Comparison of ENCODE assay signal across 8 mouse cellular contexts in genomic region chr3:105960700-105961099, GRCm38 (mm10). TPM values are rescaled to one million over a fixed set of nuclear protein-coding genes. Genes with fewer than 3 reads are reported as not detected.
DNase-seq lines count a peak whose midpoint lies in the region; ATAC-seq and TF ChIP-seq lines count a peak whose summit lies in the region.

No protein-coding gene starts in this region.

- no peaks in the 10 kb centered on the region for H3K9me3 ChIP-seq in lung, postnatal 0 days (ENCODE audit: low read length)
- no peaks in the 10 kb centered on the region for H3K9me3 ChIP-seq in hindbrain, embryonic 14.5 days (ENCODE audit: control insufficient read depth, low read length)

- no peak overlapping the region for H3K9ac ChIP-seq in lung, postnatal 0 days (replicated peaks; ENCODE audit: low read depth)
- H3K9ac ChIP-seq in hindbrain, embryonic 14.5 days, result 0 out of 2 replicates have a peak overlapping the region, but pooled peaks have one; percentile 89

- WGBS in lung, postnatal 0 days, result 92% methylated on average over 2 of the region's 2 CpGs
- WGBS in hindbrain, embryonic 14.5 days, result 96% methylated on average over 2 of the region's 2 CpGs

- peak; percentile 56 for TF ChIP-seq CTCF in lung, postnatal 0 days (IDR thresholded peaks at IDR 0.05)
- no peak for TF ChIP-seq CTCF in bone marrow macrophage, adult 2 months (IDR thresholded peaks at IDR 0.05; ENCODE audit: low read depth, low read length)

- TF ChIP-seq POLR2A in bone marrow macrophage, adult 2 months (IDR thresholded peaks at IDR 0.05; ENCODE audit: borderline replicate concordance, low read depth, low read length), result no peak

- no peak overlapping the region for H3K27ac ChIP-seq in lung, postnatal 0 days (ENCODE audit: low read length)
- H3K27ac ChIP-seq in bone marrow macrophage, adult 2 months (ENCODE audit: insufficient read depth, low read depth, low read length), result no peak overlapping the region
- no peak overlapping the region for H3K27ac ChIP-seq in hindbrain, embryonic 14.5 days

- H3K27me3 ChIP-seq in lung, postnatal 0 days (replicated peaks; ENCODE audit: insufficient read depth, low read length), result no peaks in the 10 kb centered on the region
- H3K27me3 ChIP-seq in hindbrain, embryonic 14.5 days (ENCODE audit: control insufficient read depth, insufficient read depth, low read length), result no peaks in the 10 kb centered on the region

- no peak overlapping the region for H3K4me3 ChIP-seq in lung, postnatal 0 days (ENCODE audit: low read depth, low read length)
- peak overlapping the region; percentile 98; the same call in 1 of the 2 replicates for H3K4me3 ChIP-seq in bone marrow macrophage, adult 2 months (ENCODE audit: insufficient read depth, low read length)
- H3K4me3 ChIP-seq in hindbrain, embryonic 14.5 days (replicated peaks; ENCODE audit: low read length), result no peak overlapping the region

- peaks cover 12% of the 10 kb centered on the region; the same call in 1 of the 2 replicates for H3K36me3 ChIP-seq in lung, postnatal 0 days (ENCODE audit: insufficient read depth, low read length)
- peaks cover 52% of the 10 kb centered on the region for H3K36me3 ChIP-seq in hindbrain, embryonic 14.5 days (replicated peaks; ENCODE audit: control insufficient read depth, insufficient read depth)

- peaks cover 13% of the 10 kb centered on the region; the same call in 1 of the 2 replicates for H3K4me1 ChIP-seq in lung, postnatal 0 days (ENCODE audit: insufficient read depth, low read depth, low read length)
- peaks cover 12% of the 10 kb centered on the region for H3K4me1 ChIP-seq in bone marrow macrophage, adult 2 months (ENCODE audit: control insufficient read depth, insufficient read depth, low read length)
- peaks cover 23% of the 10 kb centered on the region for H3K4me1 ChIP-seq in hindbrain, embryonic 14.5 days (replicated peaks; ENCODE audit: control insufficient read depth, insufficient read depth, low read length)

- no peak overlapping the region for H3K4me2 ChIP-seq in lung, postnatal 0 days (replicated peaks; ENCODE audit: low read depth, low read length)
- H3K4me2 ChIP-seq in hindbrain, embryonic 14.5 days (replicated peaks), result peak overlapping the region; percentile 59

- ATAC-seq in lung, postnatal 0 days, result no peak
- no peak for ATAC-seq in hindbrain, embryonic 14.5 days (ENCODE audit: low FRiP score)
- ATAC-seq in megakaryocyte progenitor cell, adult 5-6 weeks (replicated peaks; ENCODE audit: poor library complexity), result 0 out of 2 replicates have a peak, but pooled peaks have one; percentile 20
- no peak for ATAC-seq in monocyte, adult 5-6 weeks (replicated peaks; ENCODE audit: insufficient number of reproducible peaks, low FRiP score, low TSS enrichment, poor library complexity, severe bottlenecking)

- no peak for DNase-seq in lung, postnatal 0 days (ENCODE audit: low spot score)
- DNase-seq in lung, postnatal 25 days (ENCODE audit: low spot score), result no peak
- no peak for DNase-seq in hindbrain, embryonic 14.5 days (ENCODE audit: low spot score)
- DNase-seq in urinary bladder, postnatal 10 days (ENCODE audit: low spot score), result no peak
- DNase-seq in gastrocnemius, adult 8-10 months (ENCODE audit: low spot score in 2 of 2), result no peak

- no peak for TF ChIP-seq EP300 in lung, postnatal 0 days (IDR thresholded peaks at IDR 0.05)

RNA-seq across cellular contexts. Expression of gene Atp5f1, which starts 0.8 kb away (rescaled TPM):
- 352 and 364 TPM in 2 replicates for polyA plus RNA-seq in lung, postnatal 0 days (2015; fragmentation: Nextera tagmentation; extraction: Ambion mirVana)
- 323 and 358 TPM in 2 replicates for polyA plus RNA-seq in bone marrow macrophage, adult 2 months (2012; ENCODE audit: insufficient read depth, insufficient read length, missing spikeins)
- polyA plus RNA-seq in hindbrain, embryonic 14.5 days (2014; fragmentation: Nextera tagmentation; extraction: Ambion mirVana), result 577 and 604 TPM in 2 replicates
- 472 and 511 TPM in 2 replicates for total RNA-seq in megakaryocyte progenitor cell, adult 5-6 weeks (2015)
- 494 and 515 TPM in 2 replicates for total RNA-seq in megakaryocyte progenitor cell, adult 5-6 weeks (2017)
- total RNA-seq in monocyte, adult 5-6 weeks (2017), result 316 to 456 TPM (median 356 TPM) in 3 replicates
- total RNA-seq in gastrocnemius, adult 8-10 months (2022), result 100 to 1,000 TPM; 508 to 548 (median 541) TPM

RNA-seq across cellular contexts. Expression of gene Wdr77, which starts 1.5 kb away (rescaled TPM):
- polyA plus RNA-seq in lung, postnatal 0 days (2015; fragmentation: Nextera tagmentation; extraction: Ambion mirVana), result 45.9 and 50.0 TPM in 2 replicates
- polyA plus RNA-seq in bone marrow macrophage, adult 2 months (2012; ENCODE audit: insufficient read depth, insufficient read length, missing spikeins), result 11.7 and 16.3 TPM in 2 replicates
- 86.2 and 90.1 TPM in 2 replicates for polyA plus RNA-seq in hindbrain, embryonic 14.5 days (2014; fragmentation: Nextera tagmentation; extraction: Ambion mirVana)
- total RNA-seq in megakaryocyte progenitor cell, adult 5-6 weeks (2015), result 58.5 and 68.7 TPM in 2 replicates
- 37.6 and 39.1 TPM in 2 replicates for total RNA-seq in megakaryocyte progenitor cell, adult 5-6 weeks (2017)
- total RNA-seq in monocyte, adult 5-6 weeks (2017), result 10.7 to 20.3 TPM (median 12.9 TPM) in 3 replicates
- 10 to 100 TPM; 30.4 to 36.9 (median 33.5) TPM for total RNA-seq in gastrocnemius, adult 8-10 months (2022)

RNA-seq across cellular contexts. Expression of gene Ovgp1, which starts 12.8 kb away (rescaled TPM):
- 0.95 and 1.0 TPM in 2 replicates for polyA plus RNA-seq in lung, postnatal 0 days (2015; fragmentation: Nextera tagmentation; extraction: Ambion mirVana)
- polyA plus RNA-seq in bone marrow macrophage, adult 2 months (2012; ENCODE audit: insufficient read depth, insufficient read length, missing spikeins), result 1.8 TPM in 2 replicates
- 4.0 and 4.1 TPM in 2 replicates for polyA plus RNA-seq in hindbrain, embryonic 14.5 days (2014; fragmentation: Nextera tagmentation; extraction: Ambion mirVana)
- total RNA-seq in megakaryocyte progenitor cell, adult 5-6 weeks (2015), result 4.0 and 4.5 TPM in 2 replicates
- total RNA-seq in megakaryocyte progenitor cell, adult 5-6 weeks (2017), result 1.4 and 1.5 TPM in 2 replicates
- total RNA-seq in monocyte, adult 5-6 weeks (2017), result 0.95 to 3.8 TPM (median 2.4 TPM) in 3 replicates
- total RNA-seq in gastrocnemius, adult 8-10 months (2022), result 1 to 10 TPM in 1 of 4 experiments, under 1 TPM in 3; 0.48 to 1.3 (median 0.71) TPM

RNA-seq across cellular contexts. Expression of gene I830077J02Rik, which starts 28.2 kb away (rescaled TPM):
- polyA plus RNA-seq in lung, postnatal 0 days (2015; fragmentation: Nextera tagmentation; extraction: Ambion mirVana), result 1.2 and 1.9 TPM in 2 replicates
- 16.9 and 17.2 TPM in 2 replicates for polyA plus RNA-seq in bone marrow macrophage, adult 2 months (2012; ENCODE audit: insufficient read depth, insufficient read length, missing spikeins)
- 0.17 and 0.46 TPM in 2 replicates for polyA plus RNA-seq in hindbrain, embryonic 14.5 days (2014; fragmentation: Nextera tagmentation; extraction: Ambion mirVana)
- 33.1 and 45.9 TPM in 2 replicates for total RNA-seq in megakaryocyte progenitor cell, adult 5-6 weeks (2015)
- total RNA-seq in megakaryocyte progenitor cell, adult 5-6 weeks (2017), result 19.2 and 22.3 TPM in 2 replicates
- 39.0 to 51.7 TPM (median 50.2 TPM) in 3 replicates for total RNA-seq in monocyte, adult 5-6 weeks (2017)
- total RNA-seq in gastrocnemius, adult 8-10 months (2022), result under 1 TPM in 2 of 4 experiments, not detected in 2; 0.17 to 0.43 TPM

RNA-seq across cellular contexts. Expression of gene Pifo, which starts 53.7 kb away (rescaled TPM):
- polyA plus RNA-seq in lung, postnatal 0 days (2015; fragmentation: Nextera tagmentation; extraction: Ambion mirVana), result 18.5 and 23.0 TPM in 2 replicates
- polyA plus RNA-seq in bone marrow macrophage, adult 2 months (2012; ENCODE audit: insufficient read depth, insufficient read length, missing spikeins), result not detected in 2 replicates
- 7.5 and 15.1 TPM in 2 replicates for polyA plus RNA-seq in hindbrain, embryonic 14.5 days (2014; fragmentation: Nextera tagmentation; extraction: Ambion mirVana)
- not detected in 2 replicates for total RNA-seq in megakaryocyte progenitor cell, adult 5-6 weeks (2015)
- total RNA-seq in megakaryocyte progenitor cell, adult 5-6 weeks (2017), result not detected in 2 replicates
- total RNA-seq in monocyte, adult 5-6 weeks (2017), result not detected in 3 replicates
- total RNA-seq in gastrocnemius, adult 8-10 months (2022), result under 1 TPM in 2 of 4 experiments, not detected in 2; 0.36 to 0.54 TPM
